Mouse (Mus musculus): ENCODE measurements around the gene Serpinb9b. TPM values are rescaled to one million over a fixed set of nuclear protein-coding genes. Genes with fewer than 3 reads are reported as not detected.
"Not testable (repeated sequence)": the region's sequence is repeated elsewhere in the genome, so short reads cannot be mapped to it uniquely, and the experiment has no call there.

The Serpinb9b gene
- polyA plus RNA-seq, 1 experiment from 2014 or later = 0.50 TPM

- H3K27ac ChIP-seq (replicated peaks) = no peak overlapping the region
- H3K4me3 ChIP-seq (replicated peaks) = no peak overlapping the region
- H3K27me3 ChIP-seq (replicated peaks) = no peaks in the 10 kb centered on the region
- no peaks in the 10 kb centered on the region for H3K36me3 ChIP-seq
- H3K9me3 ChIP-seq (replicated peaks) = no peaks in the 10 kb centered on the region
- ATAC-seq (ENCODE audit: low FRiP score) = no peak
- no peak overlapping the region for H3K9ac ChIP-seq (replicated peaks)
- no peak overlapping the region for H3K4me2 ChIP-seq
- 89% methylated on average over 3 of the region's 3 CpGs for WGBS
- 0 out of 2 replicates have a peak, but pooled peaks cover 3% of the 10 kb centered on the region for H3K4me1 ChIP-seq
Observed at GRCm38 (mm10) chr13:33006555-33006954, 20.7 kb upstream of the Serpinb9b start.

GRCm38 (mm10) chr13:33012395-33012794 is 14.8 kb upstream of the Serpinb9b start:
- H3K9me3 ChIP-seq (replicated peaks) = no peaks in the 10 kb centered on the region
- H3K4me1 ChIP-seq = no peaks in the 10 kb centered on the region
- H3K4me3 ChIP-seq (replicated peaks) = no peak overlapping the region
- H3K36me3 ChIP-seq = no peaks in the 10 kb centered on the region
- no peak overlapping the region for H3K27ac ChIP-seq (replicated peaks)
- 85% methylated on average over 1 of the region's 1 CpGs for WGBS
- H3K27me3 ChIP-seq (replicated peaks) = no peaks in the 10 kb centered on the region
- no peak overlapping the region for H3K4me2 ChIP-seq
- ATAC-seq (ENCODE audit: low FRiP score) = no peak
- H3K9ac ChIP-seq (replicated peaks) = no peak overlapping the region

- no peaks in the 10 kb centered on the region for H3K9me3 ChIP-seq (replicated peaks)
- no peaks in the 10 kb centered on the region for H3K4me1 ChIP-seq
- no peaks in the 10 kb centered on the region for H3K36me3 ChIP-seq
- no peak overlapping the region for H3K4me3 ChIP-seq (replicated peaks)
- H3K27ac ChIP-seq (replicated peaks) = no peak overlapping the region
- ATAC-seq (ENCODE audit: low FRiP score) = no peak
- no peaks in the 10 kb centered on the region for H3K27me3 ChIP-seq (replicated peaks)
- WGBS = 79% methylated on average over 2 of the region's 2 CpGs
- H3K4me2 ChIP-seq = no peak overlapping the region
- H3K9ac ChIP-seq (replicated peaks) = no peak overlapping the region
Observed at GRCm38 (mm10) chr13:33013271-33013670, 13.9 kb upstream of the Serpinb9b start.

GRCm38 (mm10) chr13:33022371-33022770 is 4.8 kb upstream of the Serpinb9b start:
- H3K4me1 ChIP-seq = no peaks in the 10 kb centered on the region; the same call in 1 of the 2 replicates
- H3K4me2 ChIP-seq = no peak overlapping the region
- WGBS = 84% methylated on average over 1 of the region's 1 CpGs
- H3K9ac ChIP-seq (replicated peaks) = no peak overlapping the region
- no peak overlapping the region for H3K4me3 ChIP-seq (replicated peaks)
- H3K27ac ChIP-seq (replicated peaks) = no peak overlapping the region
- H3K27me3 ChIP-seq (replicated peaks) = no peaks in the 10 kb centered on the region
- no peak for ATAC-seq (ENCODE audit: low FRiP score)
- no peaks in the 10 kb centered on the region for H3K9me3 ChIP-seq (replicated peaks)
- no peaks in the 10 kb centered on the region for H3K36me3 ChIP-seq

- 80% methylated on average over 1 of the region's 1 CpGs for WGBS
- Histone ChIP-seq H3K27me3 (replicated peaks) (no peaks in the 10 kb centered on the region), H3K4me3 (replicated peaks) (no peak overlapping the region)
Observed at GRCm38 (mm10) chr13:33026427-33027057, 674 bp upstream of the Serpinb9b start.

GRCm38 (mm10) chr13:33028146-33028545 is 930 bp downstream of the Serpinb9b start:
- no peak for ATAC-seq (ENCODE audit: low FRiP score)
- Histone ChIP-seq H3K27me3 (replicated peaks) (no peaks in the 10 kb centered on the region), H3K27ac (replicated peaks) (no peak overlapping the region), H3K36me3 (no peaks in the 10 kb centered on the region), H3K4me3 (replicated peaks) (no peak overlapping the region), H3K4me1 (no peaks in the 10 kb centered on the region; the same call in 1 of the 2 replicates), H3K9ac (replicated peaks) (no peak overlapping the region), H3K4me2 (no peak overlapping the region), H3K9me3 (replicated peaks) (no peaks in the 10 kb centered on the region)
- 67% methylated on average over 2 of the region's 2 CpGs for WGBS

More at GRCm38 (mm10) chr13:33026427-33027057, 674 bp upstream of the Serpinb9b start:
- Histone ChIP-seq H3K4me1 (no peaks in the 10 kb centered on the region; the same call in 1 of the 2 replicates), H3K4me2 (no peak overlapping the region), H3K9me3 (replicated peaks) (no peaks in the 10 kb centered on the region), H3K9ac (replicated peaks) (no peak overlapping the region), H3K27ac (replicated peaks) (no peak overlapping the region), H3K36me3 (no peaks in the 10 kb centered on the region)
- ATAC-seq (ENCODE audit: low FRiP score) = no peak

GRCm38 (mm10) chr13:33028550-33028949 is 1.3 kb downstream of the Serpinb9b start:
- no peaks in the 10 kb centered on the region; the same call in 1 of the 2 replicates for H3K4me1 ChIP-seq
- WGBS = 75% methylated on average over 2 of the region's 2 CpGs
- H3K4me3 ChIP-seq (replicated peaks) = no peak overlapping the region
- H3K9ac ChIP-seq (replicated peaks) = no peak overlapping the region
- no peak for ATAC-seq (ENCODE audit: low FRiP score)
- H3K9me3 ChIP-seq (replicated peaks) = no peaks in the 10 kb centered on the region
- H3K27ac ChIP-seq (replicated peaks) = no peak overlapping the region
- H3K36me3 ChIP-seq = no peaks in the 10 kb centered on the region
- no peak overlapping the region for H3K4me2 ChIP-seq
- H3K27me3 ChIP-seq (replicated peaks) = no peaks in the 10 kb centered on the region

- H3K4me1 ChIP-seq; ATAC-seq (ENCODE audit: low FRiP score); H3K36me3 ChIP-seq; H3K9ac ChIP-seq (replicated peaks); H3K27me3 ChIP-seq (replicated peaks); H3K4me3 ChIP-seq (replicated peaks); H3K4me2 ChIP-seq; H3K27ac ChIP-seq (replicated peaks); H3K9me3 ChIP-seq (replicated peaks): not testable (repeated sequence)
- WGBS = 96% methylated on average over 2 of the region's 2 CpGs
Observed at GRCm38 (mm10) chr13:33029478-33029877, 2.3 kb downstream of the Serpinb9b start.

GRCm38 (mm10) chr13:33030281-33030680 is 3.1 kb downstream of the Serpinb9b start:
- no peak overlapping the region for H3K4me2 ChIP-seq
- no peak for ATAC-seq (ENCODE audit: low FRiP score)
- no peak overlapping the region for H3K4me3 ChIP-seq (replicated peaks)
- H3K9ac ChIP-seq (replicated peaks) = no peak overlapping the region
- no peak overlapping the region for H3K27ac ChIP-seq (replicated peaks)
- H3K9me3 ChIP-seq (replicated peaks) = no peaks in the 10 kb centered on the region
- no peaks in the 10 kb centered on the region for H3K36me3 ChIP-seq
- H3K4me1 ChIP-seq = no peaks in the 10 kb centered on the region; the same call in 1 of the 2 replicates
- WGBS = 76% methylated on average over 3 of the region's 3 CpGs
- no peaks in the 10 kb centered on the region for H3K27me3 ChIP-seq (replicated peaks)

GRCm38 (mm10) chr13:33035506-33035905 is 8.3 kb downstream of the Serpinb9b start:
- Histone ChIP-seq H3K9me3 (replicated peaks) (no peaks in the 10 kb centered on the region), H3K27me3 (replicated peaks) (no peaks in the 10 kb centered on the region), H3K4me3 (replicated peaks) (no peak overlapping the region), H3K9ac (replicated peaks) (no peak overlapping the region), H3K27ac (replicated peaks) (no peak overlapping the region), H3K4me2 (no peak overlapping the region), H3K36me3 (no peaks in the 10 kb centered on the region), H3K4me1 (no peaks in the 10 kb centered on the region)
- ATAC-seq (ENCODE audit: low FRiP score) = no peak
- 82% methylated on average over 1 of the region's 1 CpGs for WGBS

- Histone ChIP-seq H3K27me3 (replicated peaks) (no peaks in the 10 kb centered on the region), H3K4me1 (no peaks in the 10 kb centered on the region), H3K4me3 (replicated peaks) (no peak overlapping the region), H3K4me2 (no peak overlapping the region), H3K36me3 (no peaks in the 10 kb centered on the region), H3K27ac (replicated peaks) (no peak overlapping the region), H3K9me3 (replicated peaks) (no peaks in the 10 kb centered on the region), H3K9ac (replicated peaks) (no peak overlapping the region)
- ATAC-seq (ENCODE audit: low FRiP score) = no peak
- 94% methylated on average over 3 of the region's 3 CpGs for WGBS
Observed at GRCm38 (mm10) chr13:33043542-33043941, 16.3 kb downstream of the Serpinb9b start.

- 93% methylated on average over 2 of the region's 2 CpGs for WGBS
- Histone ChIP-seq H3K27ac (replicated peaks) (no peak overlapping the region), H3K36me3 (no peaks in the 10 kb centered on the region), H3K4me2 (no peak overlapping the region), H3K9me3 (replicated peaks) (no peaks in the 10 kb centered on the region), H3K27me3 (replicated peaks) (no peaks in the 10 kb centered on the region), H3K4me3 (replicated peaks) (no peak overlapping the region), H3K9ac (replicated peaks) (no peak overlapping the region), H3K4me1 (no peaks in the 10 kb centered on the region)
- ATAC-seq (ENCODE audit: low FRiP score) = no peak
Observed at GRCm38 (mm10) chr13:33047234-33047633, 20.0 kb downstream of the Serpinb9b start.

Measured in neural tube, embryonic 15.5 days (tissue).